Mouse (Mus musculus): ENCODE results near the gene Rabl3.

DNA sequence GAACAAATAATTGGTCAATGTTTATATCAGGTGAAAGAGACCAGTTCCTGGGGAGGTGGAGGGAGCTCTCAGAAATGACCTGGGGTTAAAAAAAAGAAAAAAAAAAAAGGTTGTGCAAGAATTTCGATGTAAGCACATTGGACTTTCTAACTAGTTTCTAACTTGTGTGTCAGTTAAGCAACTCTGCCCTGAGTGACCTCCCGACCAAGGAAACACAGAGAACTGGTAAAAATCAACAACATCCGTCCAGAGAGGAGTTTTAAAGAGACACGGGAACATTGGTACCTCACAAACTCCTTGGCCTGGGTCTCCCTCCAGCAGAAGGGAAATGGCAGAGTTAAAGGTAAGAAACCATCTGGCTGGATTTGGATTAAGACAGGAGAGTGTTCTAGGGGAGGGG lies 40.3 kb downstream of the Rabl3 start, which contains the start of gene Hgd:
- no peak for TF ChIP-seq CTCF (IDR thresholded peaks at IDR 0.05; ENCODE audit: low read depth)
- no peak for TF ChIP-seq EP300 (IDR thresholded peaks at IDR 0.05; ENCODE audit: low read depth)

All from liver, embryonic 14.5 days (tissue).